Mouse (Mus musculus): ENCODE data around the gene Cpsf4l.

Cpsf4l gene

GRCm38 (mm10) chr11:113699643-113700042, 10.2 kb downstream of the Cpsf4l start:
- no peak for DNase-seq (ENCODE audit: low spot score in 2 of 2)

GRCm38 (mm10) chr11:113698013-113698545, 11.7 kb downstream of the Cpsf4l start:
- DNase-seq (ENCODE audit: low spot score in 2 of 2) = no peak

GRCm38 (mm10) chr11:113697571-113697970, 12.2 kb downstream of the Cpsf4l start:
- DNase-seq (ENCODE audit: low spot score in 2 of 2) = no peak

GRCm38 (mm10) chr11:113691851-113692250, 18.0 kb downstream of the Cpsf4l start:
- DNase-seq (ENCODE audit: low spot score in 2 of 2) = no peak

- peak in 1 of 2 experiments; percentile 29 for DNase-seq (ENCODE audit: low spot score in 2 of 2)
These were observed 18.5 kb downstream of the Cpsf4l start for GRCm38 (mm10) chr11:113691318-113691717.

- DNase-seq (ENCODE audit: low spot score in 2 of 2) = no peak
These were observed 19.3 kb downstream of the Cpsf4l start for GRCm38 (mm10) chr11:113690506-113690905.

GRCm38 (mm10) chr11:113687031-113687430, 22.8 kb downstream of the Cpsf4l start:
- DNase-seq (ENCODE audit: low spot score in 2 of 2) = no peak

GRCm38 (mm10) chr11:113684707-113685426, 24.9 kb downstream of the Cpsf4l start:
- no peak for DNase-seq (ENCODE audit: low spot score in 2 of 2)

- DNase-seq (ENCODE audit: low spot score in 2 of 2) = peak; percentile 94 to 97
These were observed 25.7 kb downstream of the Cpsf4l start, which contains the start of the genes Fam104a and D11Wsu47e for GRCm38 (mm10) chr11:113683957-113684706. TSS of gene Fam104a (minus strand) at chr11:113684155. TSS of gene D11Wsu47e (plus strand) at chr11:113684412.

- no peak for DNase-seq (ENCODE audit: low spot score in 2 of 2)
These were observed 26.2 kb downstream of the Cpsf4l start for GRCm38 (mm10) chr11:113683627-113683956.

- DNase-seq (ENCODE audit: low spot score in 2 of 2) = peak; percentile 68 to 82
These were observed 26.8 kb downstream of the Cpsf4l start for GRCm38 (mm10) chr11:113682897-113683626.

GRCm38 (mm10) chr11:113681979-113682378, 27.8 kb downstream of the Cpsf4l start:
- no peak for DNase-seq (ENCODE audit: low spot score in 2 of 2)

- DNase-seq (ENCODE audit: low spot score in 2 of 2) = peak in 1 of 2 experiments; percentile 55
These were observed 28.9 kb downstream of the Cpsf4l start for GRCm38 (mm10) chr11:113680954-113681353.

- DNase-seq (ENCODE audit: low spot score in 2 of 2) = no peak
These were observed 31.4 kb downstream of the Cpsf4l start for GRCm38 (mm10) chr11:113678373-113678772.

GRCm38 (mm10) chr11:113677378-113677777, 32.4 kb downstream of the Cpsf4l start:
- DNase-seq (ENCODE audit: low spot score in 2 of 2) = no peak

- no peak for DNase-seq (ENCODE audit: low spot score in 2 of 2)
These were observed 33.0 kb downstream of the Cpsf4l start for GRCm38 (mm10) chr11:113676847-113677246.

- DNase-seq (ENCODE audit: low spot score in 2 of 2) = no peak
These were observed 35.2 kb downstream of the Cpsf4l start for GRCm38 (mm10) chr11:113674595-113674994.

- DNase-seq (ENCODE audit: low spot score in 2 of 2) = no peak
These were observed 36.2 kb downstream of the Cpsf4l start for GRCm38 (mm10) chr11:113673614-113674013.

GRCm38 (mm10) chr11:113669711-113670110, 40.1 kb downstream of the Cpsf4l start:
- DNase-seq (ENCODE audit: low spot score in 2 of 2) = no peak

- no peak for DNase-seq (ENCODE audit: low spot score in 2 of 2)
These were observed 41.0 kb downstream of the Cpsf4l start for GRCm38 (mm10) chr11:113668857-113669256.

GRCm38 (mm10) chr11:113667704-113668103, 42.1 kb downstream of the Cpsf4l start:
- no peak for DNase-seq (ENCODE audit: low spot score in 2 of 2)

GRCm38 (mm10) chr11:113667122-113667521, 42.7 kb downstream of the Cpsf4l start:
- no peak for DNase-seq (ENCODE audit: low spot score in 2 of 2)

Data from spleen, postnatal 4 days (tissue).